Mouse (Mus musculus) heart, postnatal 0 days (tissue): Measurements from ENCODE around the gene Col26a1.

Source experiments
- CTCF ChIP-seq: IDR thresholded peaks from 2 replicates; pipeline ENCODE4 v1.5.1; 2016; ENCODE audit warnings: antibody characterized with exemption, control low read depth, low read depth
- EP300 ChIP-seq: IDR thresholded peaks from 2 replicates; pipeline ENCODE4 v1.6.1; 2016; ENCODE audit warnings: antibody characterized with exemption, low read depth

DNA sequence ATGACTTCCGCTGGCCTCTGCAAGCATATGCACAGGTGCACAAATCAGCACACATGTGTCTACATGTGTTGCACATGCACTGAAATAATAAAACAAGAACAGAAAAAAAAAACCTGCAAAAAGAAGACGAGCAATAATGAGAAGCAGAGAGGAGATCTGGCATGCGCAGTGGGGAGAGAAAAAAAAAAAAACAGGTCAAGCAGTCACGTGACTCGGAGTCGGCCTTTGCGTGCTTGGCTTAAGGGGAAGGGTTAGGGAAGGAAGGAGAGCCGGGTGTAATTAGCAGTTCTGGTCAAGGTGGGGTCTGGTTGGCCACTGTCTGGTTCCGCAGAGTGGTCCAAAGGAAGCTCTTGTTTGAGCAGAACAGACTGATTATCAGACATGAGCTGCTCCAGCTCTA, 115.7 kb downstream of the Col26a1 start:
- TF ChIP-seq CTCF (no peak), EP300 (no peak)
